Mouse (Mus musculus): ENCODE measurements around the gene Dcun1d1. TPM values are rescaled to one million over a fixed set of nuclear protein-coding genes. Genes with fewer than 3 reads are reported as not detected.

The Dcun1d1 gene
- polyA plus RNA-seq, 1 experiment from 2014 or later: 98.7 TPM

DNA sequence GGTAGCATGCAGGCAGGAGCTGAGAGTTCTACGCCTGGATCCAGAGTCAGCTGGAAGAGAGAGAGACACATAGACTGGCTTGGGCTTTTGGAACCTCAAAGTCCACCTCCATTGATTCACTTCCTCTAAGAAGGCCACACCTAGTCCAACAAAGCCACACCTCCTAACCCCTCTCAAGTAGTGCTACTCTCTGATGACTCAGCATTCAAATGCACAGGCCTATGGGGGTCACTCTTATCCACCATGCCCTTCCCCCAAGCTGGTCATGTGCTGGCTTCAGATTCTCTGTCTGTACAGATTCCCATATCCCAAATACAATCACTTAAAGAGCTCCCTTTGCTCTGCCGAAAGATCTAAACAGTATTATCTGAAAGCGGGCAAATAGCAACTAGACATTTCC is 20.0 kb upstream of the Dcun1d1 start:
- WGBS (ENCODE audit: insufficient replicate concordance): 86% methylated on average over 3 of the region's 3 CpGs
- Histone ChIP-seq H3K9me3 (replicated peaks) (no peaks in the 10 kb centered on the region), H3K27me3 (no peaks in the 10 kb centered on the region), H3K4me3 (replicated peaks) (no peak overlapping the region), H3K4me2 (no peak overlapping the region), H3K36me3 (peaks cover 3% of the 10 kb centered on the region; the same call in 1 of the 2 replicates), H3K9ac (no peak overlapping the region), H3K27ac (no peak overlapping the region), H3K4me1 (replicated peaks) (no peaks in the 10 kb centered on the region)
- DNase-seq (no peak), ATAC-seq (ENCODE audit: low read depth) (no peak)

DNA sequence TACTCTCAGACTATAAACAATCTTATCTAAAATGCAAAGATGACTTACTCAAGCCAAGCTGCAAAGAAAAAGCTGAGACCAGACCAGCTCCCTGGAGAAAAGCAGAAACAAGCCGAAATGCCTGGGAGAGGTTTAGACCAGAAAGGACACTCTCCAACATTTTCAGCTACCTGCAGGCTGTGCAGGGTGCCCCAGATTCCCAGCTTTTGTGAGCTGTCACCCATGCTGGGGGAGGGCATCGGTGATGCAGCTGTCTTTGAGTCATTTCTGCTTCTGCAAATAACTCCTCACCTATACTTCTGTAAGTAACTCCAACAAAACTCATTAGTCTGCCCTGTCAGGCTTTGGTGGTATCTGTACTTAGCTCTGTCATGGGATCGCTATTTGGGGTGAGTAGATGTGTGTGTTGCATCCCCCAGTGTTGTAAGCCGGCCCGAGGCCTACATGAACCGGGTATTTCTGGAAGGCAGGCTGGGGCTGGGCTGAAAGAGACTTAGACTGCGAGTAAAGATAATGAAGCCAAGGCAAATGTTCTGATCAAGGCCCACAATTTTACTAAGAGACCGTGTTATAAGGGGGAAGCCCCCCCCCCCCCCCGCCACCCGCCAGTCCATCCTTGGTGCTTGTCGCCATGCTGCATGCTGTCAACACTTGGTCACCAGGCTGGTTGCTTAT is 17.8 kb upstream of the Dcun1d1 start:
- DNase-seq (no peak), ATAC-seq (ENCODE audit: low read depth) (no peak)
- H3K4me3 ChIP-seq (replicated peaks): no peak overlapping the region
- H3K4me1 ChIP-seq (replicated peaks): no peaks in the 10 kb centered on the region
- H3K27me3 ChIP-seq: no peaks in the 10 kb centered on the region
- H3K36me3 ChIP-seq: peaks cover 3% of the 10 kb centered on the region; the same call in 1 of the 2 replicates
- H3K9me3 ChIP-seq (replicated peaks): no peaks in the 10 kb centered on the region
- WGBS (ENCODE audit: insufficient replicate concordance): 86% methylated on average over 11 of the region's 11 CpGs
- no peak overlapping the region for H3K27ac ChIP-seq
- H3K4me2 ChIP-seq: no peak overlapping the region
- no peak overlapping the region for H3K9ac ChIP-seq

- 78% methylated on average over 6 of the region's 6 CpGs for WGBS (ENCODE audit: insufficient replicate concordance)
- Histone ChIP-seq H3K36me3 (peaks cover 2% of the 10 kb centered on the region; the same call in 1 of the 2 replicates), H3K9ac (no peak overlapping the region), H3K9me3 (replicated peaks) (no peaks in the 10 kb centered on the region), H3K4me1 (replicated peaks) (no peaks in the 10 kb centered on the region), H3K27me3 (no peaks in the 10 kb centered on the region), H3K4me3 (replicated peaks) (no peak overlapping the region), H3K4me2 (no peak overlapping the region), H3K27ac (no peak overlapping the region)
- ATAC-seq (ENCODE audit: low read depth) (no peak), DNase-seq (no peak)
Measured at GRCm38 (mm10) chr3:35953816-35954215, 16.6 kb upstream of the Dcun1d1 start.

DNA sequence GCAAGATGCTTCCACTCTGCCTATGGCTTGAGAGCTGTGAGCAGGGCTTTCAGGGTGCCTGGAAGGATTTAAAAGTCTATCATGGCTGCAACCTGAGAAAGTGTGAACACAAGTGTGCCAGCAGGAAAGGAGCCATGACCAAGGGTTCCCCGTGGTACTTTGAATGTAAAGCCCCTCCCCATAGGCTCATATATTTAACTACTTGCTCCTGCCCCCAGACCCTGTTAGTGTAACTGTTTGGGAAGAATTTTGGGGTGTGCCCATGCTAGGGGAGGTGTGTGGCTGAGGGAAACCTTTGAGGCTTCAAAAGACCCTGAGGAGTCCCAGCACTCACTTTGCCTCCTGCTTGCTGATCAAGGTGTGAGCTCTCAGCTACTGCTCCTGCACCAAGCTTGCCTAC is 15.9 kb upstream of the Dcun1d1 start:
- H3K4me3 ChIP-seq (replicated peaks): no peak overlapping the region

DNA sequence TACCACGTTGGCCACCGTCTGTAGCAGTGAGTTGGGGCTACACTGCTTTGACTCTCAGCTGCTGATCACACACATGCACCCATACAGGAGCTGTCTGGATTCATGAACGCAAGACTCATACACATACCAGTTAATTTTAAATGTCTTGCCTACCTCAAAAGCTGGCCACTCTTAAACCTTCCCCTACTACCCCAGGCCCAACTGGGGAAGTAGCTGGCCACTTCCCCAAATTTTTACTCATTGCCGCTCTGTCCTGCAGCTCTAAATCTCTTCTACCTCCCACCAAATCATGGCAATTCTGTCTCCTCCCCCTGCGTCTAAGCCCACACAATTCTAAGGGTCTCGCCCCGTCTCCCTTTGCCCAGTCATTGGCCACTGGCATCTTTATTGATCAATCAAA is 11.0 kb upstream of the Dcun1d1 start:
- no peaks in the 10 kb centered on the region for H3K36me3 ChIP-seq
- H3K9me3 ChIP-seq (replicated peaks): no peaks in the 10 kb centered on the region
- WGBS (ENCODE audit: insufficient replicate concordance): 64% methylated on average over 7 of the region's 7 CpGs
- H3K9ac ChIP-seq: no peak overlapping the region
- no peak overlapping the region for H3K4me3 ChIP-seq (replicated peaks)
- no peak for ATAC-seq (ENCODE audit: low read depth)
- no peaks in the 10 kb centered on the region for H3K4me1 ChIP-seq (replicated peaks)
- no peak overlapping the region for H3K4me2 ChIP-seq
- H3K27me3 ChIP-seq: no peaks in the 10 kb centered on the region
- H3K27ac ChIP-seq: no peak overlapping the region
- no peak for DNase-seq

More for the DNA sequence above, 15.9 kb upstream of the Dcun1d1 start:
- WGBS (ENCODE audit: insufficient replicate concordance): 42% methylated on average over 1 of the region's 1 CpGs
- no peaks in the 10 kb centered on the region for H3K36me3 ChIP-seq
- no peak overlapping the region for H3K4me2 ChIP-seq
- ATAC-seq (ENCODE audit: low read depth) (no peak), DNase-seq (no peak)
- H3K27me3 ChIP-seq: no peaks in the 10 kb centered on the region
- no peak overlapping the region for H3K27ac ChIP-seq
- no peaks in the 10 kb centered on the region for H3K4me1 ChIP-seq (replicated peaks)
- H3K9ac ChIP-seq: no peak overlapping the region
- no peaks in the 10 kb centered on the region for H3K9me3 ChIP-seq (replicated peaks)

DNA sequence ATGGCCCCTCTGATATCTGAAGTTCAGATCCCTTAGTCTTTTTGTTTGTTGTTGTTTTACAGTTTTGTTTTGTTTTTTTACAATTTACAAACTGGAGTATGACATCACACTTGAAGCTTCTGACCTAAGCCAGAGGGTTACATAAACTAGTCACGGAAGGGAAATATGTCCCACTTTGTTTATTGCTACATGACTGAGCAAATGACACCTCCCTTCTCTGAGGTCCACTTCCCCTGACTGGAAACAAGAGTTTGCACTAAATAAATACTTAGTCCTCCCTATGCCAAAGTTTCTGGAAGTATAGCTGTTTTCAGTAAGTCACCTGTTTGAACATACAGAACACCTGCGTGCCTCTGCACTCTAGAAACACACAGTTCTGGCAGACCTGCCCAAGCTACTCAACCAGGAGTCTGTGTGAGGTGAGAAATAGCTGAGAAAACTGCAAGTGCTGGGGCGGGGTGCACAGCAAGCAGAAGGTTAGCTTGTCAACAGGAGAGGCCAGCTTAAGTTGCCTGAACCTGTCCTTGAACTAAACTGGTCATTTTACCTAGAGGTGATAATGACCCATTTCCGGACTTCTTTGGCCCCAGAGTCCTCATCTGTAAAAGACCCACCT is 3.4 kb upstream of the Dcun1d1 start:
- Histone ChIP-seq H3K27me3 (no peaks in the 10 kb centered on the region), H3K9me3 (replicated peaks) (no peaks in the 10 kb centered on the region), H3K27ac (peak overlapping the region; percentile 10; the same call in 1 of the 2 replicates), H3K36me3 (peaks cover 24% of the 10 kb centered on the region), H3K4me2 (no peak overlapping the region), H3K4me3 (replicated peaks) (no peak overlapping the region), H3K9ac (no peak overlapping the region), H3K4me1 (replicated peaks) (peaks cover 6% of the 10 kb centered on the region; the same call in 1 of the 2 replicates)
- DNase-seq (no peak), ATAC-seq (ENCODE audit: low read depth) (no peak)
- 74% methylated on average over 4 of the region's 4 CpGs for WGBS (ENCODE audit: insufficient replicate concordance)

DNA sequence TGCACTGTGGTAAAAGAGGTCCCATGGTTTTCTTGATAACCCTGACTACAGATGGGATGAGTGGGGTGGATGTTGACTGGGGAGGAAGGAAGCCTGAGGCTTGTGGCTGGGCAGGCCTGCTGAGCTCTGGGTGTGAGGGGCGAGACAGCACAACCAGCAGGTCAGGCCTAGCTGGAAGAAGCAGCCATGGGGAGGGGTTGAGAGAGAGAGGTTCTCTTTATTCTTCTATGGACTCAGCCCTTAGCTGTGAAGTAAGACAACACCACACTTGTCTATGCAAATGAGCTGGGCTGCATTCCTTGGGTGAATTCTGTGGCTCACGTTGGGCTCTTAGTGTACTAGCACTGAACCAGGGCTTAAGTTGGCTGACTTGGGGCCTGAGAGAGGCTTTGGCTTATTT is 2.8 kb upstream of the Dcun1d1 start:
- H3K36me3 ChIP-seq: peaks cover 24% of the 10 kb centered on the region
- WGBS (ENCODE audit: insufficient replicate concordance): 23% methylated on average over 2 of the region's 2 CpGs
- H3K27me3 ChIP-seq: no peaks in the 10 kb centered on the region
- peaks cover 12% of the 10 kb centered on the region for H3K4me1 ChIP-seq (replicated peaks)
- ATAC-seq (ENCODE audit: low read depth): 0 out of 2 replicates have a peak, but pooled peaks have one; percentile 31
- H3K9me3 ChIP-seq (replicated peaks): no peaks in the 10 kb centered on the region
- H3K4me2 ChIP-seq: no peak overlapping the region
- H3K9ac ChIP-seq: no peak overlapping the region
- no peak overlapping the region for H3K4me3 ChIP-seq (replicated peaks)
- no peak for DNase-seq
- H3K27ac ChIP-seq: no peak overlapping the region

DNA sequence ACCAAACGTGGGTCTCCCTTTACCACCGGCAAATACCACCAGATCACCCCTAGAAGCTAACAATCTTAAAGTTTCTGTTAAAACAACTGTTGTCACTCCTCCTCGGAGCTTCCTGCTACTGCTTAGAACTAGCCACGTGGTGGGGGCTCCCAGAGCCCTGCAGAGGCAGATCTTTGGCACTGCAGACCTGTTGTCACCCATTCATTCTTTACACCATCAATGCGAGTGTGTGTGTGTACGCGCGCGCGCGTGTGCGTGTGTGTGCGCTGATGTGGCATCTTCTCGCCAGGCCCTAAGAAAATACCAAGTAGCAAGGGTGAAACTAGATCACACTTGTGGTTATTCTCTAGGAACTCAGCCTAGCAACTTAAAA is 3.9 kb downstream of the Dcun1d1 start:
- Histone ChIP-seq H3K9ac (peak overlapping the region; percentile 100), H3K4me1 (replicated peaks) (peaks cover 49% of the 10 kb centered on the region), H3K4me3 (replicated peaks) (peak overlapping the region; percentile 98), H3K27ac (peak overlapping the region; percentile 93), H3K9me3 (replicated peaks) (no peaks in the 10 kb centered on the region), H3K27me3 (no peaks in the 10 kb centered on the region), H3K4me2 (peak overlapping the region; percentile 93), H3K36me3 (peaks cover 14% of the 10 kb centered on the region)
- DNase-seq (peak; percentile 55), ATAC-seq (ENCODE audit: low read depth) (peak; percentile 35)
- 1% methylated on average over 14 of the region's 14 CpGs for WGBS (ENCODE audit: insufficient replicate concordance)

GRCm38 (mm10) chr3:35932735-35933404 is 4.4 kb downstream of the Dcun1d1 start:
- Histone ChIP-seq H3K27me3 (no peaks in the 10 kb centered on the region), H3K9me3 (replicated peaks) (no peaks in the 10 kb centered on the region), H3K4me2 (peak overlapping the region; percentile 93), H3K9ac (peak overlapping the region; percentile 100), H3K27ac (peak overlapping the region; percentile 93), H3K4me3 (replicated peaks) (peak overlapping the region; percentile 98), H3K36me3 (peaks cover 8% of the 10 kb centered on the region), H3K4me1 (replicated peaks) (peaks cover 52% of the 10 kb centered on the region)
- WGBS (ENCODE audit: insufficient replicate concordance): under 1% methylated on average over 63 of the region's 73 CpGs
- ATAC-seq (ENCODE audit: low read depth) (peak; percentile 84), DNase-seq (peak; percentile 72)

DNA sequence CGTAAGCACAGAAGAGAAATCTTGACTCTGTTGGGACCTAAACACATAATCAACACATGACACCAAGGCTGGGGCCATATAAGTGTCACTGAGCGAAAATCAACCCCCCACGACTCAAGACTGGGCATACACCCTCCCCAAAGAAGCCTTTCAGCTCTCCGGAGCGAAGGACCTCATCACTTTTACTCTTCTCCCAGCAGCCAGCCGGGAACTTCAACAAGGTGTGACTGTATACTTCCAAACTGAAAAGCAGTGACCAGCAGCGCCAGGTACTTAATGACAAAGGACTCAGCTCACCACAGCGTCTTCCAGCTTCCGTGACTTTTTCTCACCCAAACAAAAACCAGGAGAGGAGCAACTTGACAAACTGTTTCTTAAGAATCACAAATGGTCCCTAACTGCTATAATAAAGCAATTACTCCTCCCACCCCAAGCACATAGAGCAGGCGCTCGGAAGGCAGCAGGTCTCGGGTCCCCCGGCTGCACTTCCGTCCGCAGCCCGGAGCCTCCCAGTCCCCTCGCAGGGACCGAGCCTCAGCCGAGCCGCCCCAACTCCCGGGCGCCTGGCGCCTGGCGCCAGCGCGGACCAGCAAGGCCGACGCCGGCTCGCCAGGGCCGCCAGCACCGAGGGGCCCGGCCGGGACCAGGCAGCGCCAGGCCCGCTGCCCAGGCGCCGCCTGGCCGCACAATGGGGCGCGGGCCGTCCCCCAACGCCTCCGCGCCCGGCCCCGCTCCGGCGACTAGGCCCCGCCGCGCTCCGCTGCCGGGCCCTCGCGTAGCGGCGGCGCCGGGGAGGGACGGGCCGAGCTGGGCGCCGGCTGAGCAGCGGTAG is 5.1 kb downstream of the Dcun1d1 start:
- DNase-seq (peak; percentile 48), ATAC-seq (ENCODE audit: low read depth) (peak; percentile 73)
- H3K9ac ChIP-seq: peak overlapping the region; percentile 100
- peaks cover 58% of the 10 kb centered on the region for H3K4me1 ChIP-seq (replicated peaks)
- under 1% methylated on average over 62 of the region's 65 CpGs for WGBS (ENCODE audit: insufficient replicate concordance)
- H3K27ac ChIP-seq: peak overlapping the region; percentile 93
- H3K27me3 ChIP-seq: no peaks in the 10 kb centered on the region
- peak overlapping the region; percentile 93 for H3K4me2 ChIP-seq
- H3K9me3 ChIP-seq (replicated peaks): no peaks in the 10 kb centered on the region
- H3K4me3 ChIP-seq (replicated peaks): peak overlapping the region; percentile 98
- H3K36me3 ChIP-seq: peaks cover 3% of the 10 kb centered on the region

DNA sequence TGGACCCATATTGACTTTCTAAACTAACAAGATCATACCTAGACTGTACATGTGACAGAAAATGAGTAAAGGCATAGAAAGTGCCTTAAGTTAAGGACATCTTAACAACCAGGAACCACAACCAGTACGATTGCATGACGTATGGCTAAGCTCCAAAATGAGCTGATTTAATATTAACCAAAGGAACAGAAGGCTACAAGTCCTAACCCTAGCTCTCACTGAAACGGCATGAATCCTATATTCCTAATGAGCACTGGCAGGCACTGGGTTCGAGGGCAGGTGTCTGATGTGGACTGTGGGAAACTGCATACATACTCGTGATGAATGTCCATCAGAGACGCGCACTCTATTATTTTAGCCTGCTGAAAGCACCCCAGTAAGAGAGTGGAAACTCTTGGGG is 5.9 kb downstream of the Dcun1d1 start:
- ATAC-seq (ENCODE audit: low read depth): no peak

More for the DNA sequence above, 5.9 kb downstream of the Dcun1d1 start:
- Histone ChIP-seq H3K27ac (peak overlapping the region; percentile 93), H3K9ac (peak overlapping the region; percentile 100), H3K4me3 (replicated peaks) (peak overlapping the region; percentile 98), H3K9me3 (replicated peaks) (no peaks in the 10 kb centered on the region), H3K4me2 (peak overlapping the region; percentile 93), H3K36me3 (peaks cover 3% of the 10 kb centered on the region; the same call in 1 of the 2 replicates), H3K27me3 (no peaks in the 10 kb centered on the region), H3K4me1 (replicated peaks) (peaks cover 65% of the 10 kb centered on the region)
- no peak for DNase-seq
- WGBS (ENCODE audit: insufficient replicate concordance): 11% methylated on average over 7 of the region's 7 CpGs
